Mouse (Mus musculus) adrenal gland, adult 2 months (tissue): Measurements from ENCODE around the gene Ppm1a. TPM values are rescaled to one million over a fixed set of nuclear protein-coding genes. Genes with fewer than 3 reads are reported as not detected.

Experiments
- DNase-seq: peaks from one replicate; pipeline ENCODE4 v3.0.0; 2021
- polyA plus RNA-seq: library from polyadenylated mRNA; depleted of rRNA; stranded (reverse); fragments of >200 nt; gene quantifications from 2 replicates; pipeline ENCODE4 v1.2.3, GENCODE M21; 2012; rRNA removed
- total RNA-seq, 2 experiments: library from RNA; stranded (reverse); gene quantifications; 2 replicates each; pipeline ENCODE4 v1.2.3; 2021

Gene Ppm1a
- total and polyA plus RNA-seq, 3 experiments = 39.0 to 265 (median 232) TPM

DNA sequence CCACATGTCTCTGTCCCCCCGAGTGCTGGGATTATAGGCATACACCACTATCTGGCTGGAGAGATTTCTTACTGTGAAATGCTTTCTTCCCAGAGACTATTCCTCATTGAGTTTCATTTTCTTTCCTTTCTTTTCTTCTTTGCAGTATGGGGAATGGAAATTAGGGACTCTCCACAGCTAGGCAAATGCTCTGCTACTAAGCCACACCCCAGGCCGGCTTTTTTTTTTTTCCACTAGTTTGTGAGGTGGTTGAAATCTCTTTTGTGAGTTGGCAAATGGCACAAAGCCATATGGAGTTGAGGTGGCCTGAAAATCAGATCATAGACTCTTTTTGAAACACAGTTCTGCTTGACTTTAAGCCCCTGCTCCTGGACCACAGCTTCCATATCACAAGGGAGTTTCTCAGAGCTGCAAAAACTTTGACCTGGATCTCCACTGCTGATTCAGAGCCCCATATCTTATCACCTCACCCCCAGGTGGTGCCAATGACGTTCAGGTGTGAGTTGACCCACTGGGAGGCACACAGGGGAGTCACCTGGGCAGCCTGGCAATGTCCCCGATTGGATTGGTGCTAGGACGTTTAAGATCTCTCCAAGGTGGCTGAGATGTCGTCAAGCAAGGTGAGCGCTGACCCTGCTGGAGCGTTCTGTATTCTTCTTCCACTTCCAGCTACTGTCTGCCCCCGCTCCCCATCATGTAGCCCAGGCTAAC lies 71.7 kb downstream of the Ppm1a start:
- no peak for DNase-seq

DNA sequence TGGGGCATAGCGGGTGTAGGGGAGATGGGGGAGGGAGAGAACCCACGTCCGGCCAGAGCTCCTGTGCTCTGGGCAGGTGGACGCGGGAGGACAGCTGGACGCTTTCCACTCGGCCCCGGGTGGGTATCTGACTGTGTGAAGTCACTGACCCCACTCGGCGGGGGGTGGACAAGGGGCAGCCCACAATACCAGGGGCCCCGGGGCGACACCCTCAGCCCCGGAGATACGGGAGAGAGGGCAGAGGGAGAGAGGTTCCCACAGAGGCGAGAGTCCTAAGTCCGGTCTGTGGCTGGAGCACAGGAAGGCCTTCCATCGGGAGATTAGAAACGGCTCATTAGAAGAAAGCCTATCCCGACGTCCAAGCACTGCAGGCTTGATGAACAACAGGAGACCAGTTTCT lies 72.5 kb downstream of the Ppm1a start:
- DNase-seq = no peak

GRCm38 (mm10) chr12:72830317-72830716 lies 73.1 kb downstream of the Ppm1a start:
- DNase-seq = no peak

- DNase-seq = peak; percentile 77
Observed at GRCm38 (mm10) chr12:72831711-72832432, 74.6 kb downstream of the Ppm1a start.

DNA sequence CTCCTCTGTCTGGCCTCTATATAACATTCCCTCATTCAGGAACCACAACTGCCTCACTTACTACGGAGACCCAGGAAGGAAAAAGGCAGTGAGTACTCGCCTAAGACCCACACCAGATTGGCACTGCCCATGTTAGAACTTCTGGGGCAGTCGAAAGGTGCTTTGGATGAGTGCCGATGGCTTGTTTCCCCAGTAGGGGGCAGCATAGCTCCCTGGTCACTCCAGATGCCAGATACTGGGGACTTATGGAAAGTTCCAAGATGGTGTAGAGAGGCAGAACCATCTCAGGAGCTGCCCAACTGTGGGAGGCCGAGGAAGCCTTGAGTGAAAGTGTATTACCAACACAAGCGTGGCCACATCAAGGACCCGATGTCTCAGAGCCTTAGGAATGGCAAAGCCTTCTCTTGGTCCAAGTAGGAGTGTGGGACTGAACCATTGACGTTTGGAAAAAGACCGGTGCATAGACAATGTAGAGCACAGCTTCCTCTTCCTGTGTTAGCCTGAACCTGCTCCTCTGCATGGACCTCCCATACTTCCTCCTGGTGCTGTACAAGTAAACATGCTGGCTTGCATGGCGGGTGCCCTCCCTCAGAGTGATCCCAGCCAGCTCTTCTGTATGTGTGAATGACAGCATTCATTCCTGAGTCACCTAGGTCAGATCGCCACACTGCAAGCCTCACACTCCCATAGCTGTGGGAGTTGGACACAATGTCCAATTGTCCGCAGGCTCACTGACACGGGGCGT lies 77.7 kb downstream of the Ppm1a start:
- peak; percentile 23 for DNase-seq

DNA sequence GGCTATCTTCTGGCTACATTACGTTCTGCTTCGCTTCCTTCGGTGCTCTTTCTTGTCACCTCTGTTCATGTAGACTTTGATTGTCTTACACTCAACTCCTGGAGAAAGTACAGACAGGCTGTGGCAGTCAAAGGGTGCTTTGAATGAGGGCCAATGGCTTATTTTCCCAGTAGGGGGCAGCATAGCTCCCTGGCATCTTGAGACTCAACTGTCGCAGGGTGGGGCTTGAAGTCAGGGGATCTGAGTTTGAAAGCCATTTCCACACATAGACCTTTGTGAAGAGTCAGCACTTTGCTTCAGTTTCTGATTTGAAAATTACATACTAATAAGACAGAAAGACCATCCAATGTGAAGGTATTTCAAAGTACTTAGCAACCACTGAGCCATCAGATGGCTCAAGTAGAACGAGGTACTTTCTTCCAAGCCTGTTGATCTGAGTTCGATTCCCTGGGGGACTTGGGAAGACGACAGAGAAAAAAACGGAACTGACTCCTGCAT lies 78.3 kb downstream of the Ppm1a start:
- DNase-seq = no peak

DNA sequence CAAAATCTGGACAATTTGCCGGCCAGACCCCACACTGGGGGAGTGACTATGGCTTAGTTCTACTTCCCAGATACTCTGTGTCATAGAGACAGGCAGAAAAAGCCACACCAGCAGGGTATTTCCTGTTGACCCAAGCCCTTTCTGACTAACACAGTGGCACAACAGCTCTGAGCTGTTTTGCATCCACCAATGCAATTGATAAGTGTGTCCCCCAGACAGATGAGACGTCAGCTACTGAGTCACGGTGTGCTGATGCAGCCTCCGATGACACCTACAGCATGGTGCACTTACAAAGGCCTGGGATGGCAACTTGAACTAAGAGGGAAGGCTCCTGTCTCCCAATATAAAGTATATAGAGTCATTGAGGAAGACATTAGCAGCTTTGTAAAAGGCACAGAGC lies 80.0 kb downstream of the Ppm1a start:
- no peak for DNase-seq

DNA sequence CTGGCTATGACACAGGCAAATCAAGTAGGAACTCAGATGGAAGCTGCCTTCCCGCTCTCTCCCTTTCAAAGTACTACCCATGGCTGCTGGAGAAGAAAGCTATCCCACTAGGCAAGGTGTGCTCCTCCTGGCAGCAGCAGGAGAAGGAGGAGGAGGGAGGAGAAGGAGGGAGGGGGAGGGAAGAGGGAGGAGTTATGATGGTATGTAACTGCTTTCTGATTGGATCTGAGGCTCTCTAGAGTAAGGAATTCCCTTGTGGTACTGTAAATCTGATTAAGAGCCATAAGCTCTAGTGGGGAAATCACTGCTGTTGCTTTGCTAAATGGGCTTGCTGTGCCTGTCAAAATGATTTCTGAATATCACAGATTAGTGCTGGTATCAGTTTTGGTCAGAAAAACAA lies 84.2 kb downstream of the Ppm1a start:
- DNase-seq = no peak

- DNase-seq = no peak
Observed at GRCm38 (mm10) chr12:72843135-72843534, 85.9 kb downstream of the Ppm1a start.

GRCm38 (mm10) chr12:72843555-72843954 lies 86.3 kb downstream of the Ppm1a start:
- no peak for DNase-seq

- peak; percentile 68 for DNase-seq
Observed at GRCm38 (mm10) chr12:72843973-72844620, 86.8 kb downstream of the Ppm1a start.

DNA sequence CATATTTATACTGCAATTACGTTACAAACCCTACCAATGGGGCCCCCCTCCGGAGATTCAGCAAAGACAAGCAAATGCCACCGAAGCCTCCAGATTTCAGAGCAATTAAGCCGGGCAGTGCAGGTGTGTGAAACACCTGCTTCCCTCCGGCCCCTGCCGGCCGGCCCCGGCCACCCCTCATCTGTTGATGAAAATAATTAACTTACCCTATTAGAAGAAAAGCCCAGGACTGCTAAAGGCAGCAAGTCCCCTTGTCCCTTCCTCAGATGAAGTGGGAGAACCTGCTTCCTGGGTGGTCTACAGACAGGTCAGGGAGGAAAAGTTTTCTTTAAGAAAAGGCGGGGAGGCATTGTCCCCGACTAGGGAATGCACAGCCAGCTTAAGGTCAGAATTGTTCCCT lies 88.7 kb downstream of the Ppm1a start:
- DNase-seq = no peak

DNA sequence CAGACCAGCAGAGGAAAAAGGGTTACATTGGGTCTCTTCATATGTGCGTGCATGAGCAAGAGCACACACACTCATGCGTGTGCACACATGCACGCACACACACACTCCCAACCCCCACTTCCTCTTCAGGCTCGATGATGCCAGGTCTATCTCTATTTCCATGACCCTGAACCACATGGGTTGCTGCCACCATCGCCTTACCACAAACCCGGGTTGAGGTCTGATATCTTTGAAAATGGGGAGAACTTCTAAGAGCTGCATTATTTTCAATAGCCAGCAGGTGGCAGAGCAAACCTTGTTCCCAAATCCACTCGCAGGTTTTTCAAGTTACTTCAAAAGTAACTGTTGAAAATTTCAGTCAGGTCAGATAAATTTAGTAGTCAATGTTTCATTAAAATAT lies 90.5 kb downstream of the Ppm1a start:
- peak; percentile 22 for DNase-seq

Other genes with a start within 250 kb of the Ppm1a start
- gene Pcnx4, start 221.1 kb upstream of the Ppm1a start, total RNA-seq = 10 to 100 TPM in 1 of 2 experiments, 1 to 10 TPM in 1; 5.6 to 10.6 TPM
- 1.8 and 2.3 TPM in 2 replicates for gene Pcnx4, start 221.1 kb upstream of the Ppm1a start, polyA plus RNA-seq
- under 1 TPM in 1 of 2 experiments, not detected in 1; 0.23 TPM for gene Gm4756, start 107.8 kb upstream of the Ppm1a start, total RNA-seq
- 0.12 TPM in 1 of 2 replicates, not detected in the other for gene Gm4756, start 107.8 kb upstream of the Ppm1a start, polyA plus RNA-seq
- 100 to 1,000 TPM; 159 to 195 TPM for gene Dhrs7, start 92.5 kb upstream of the Ppm1a start, total RNA-seq
- 45.8 and 59.2 TPM in 2 replicates for gene Dhrs7, start 92.5 kb upstream of the Ppm1a start, polyA plus RNA-seq
- gene Six6, start 182.4 kb downstream of the Ppm1a start, total RNA-seq = not detected
- gene Six6, start 182.4 kb downstream of the Ppm1a start, polyA plus RNA-seq = not detected in 2 replicates
- gene 4930447C04Rik, start 183.3 kb downstream of the Ppm1a start, total RNA-seq = under 1 TPM; 0.52 to 0.58 TPM
- gene 4930447C04Rik, start 183.3 kb downstream of the Ppm1a start, polyA plus RNA-seq = not detected in 2 replicates